Mouse (Mus musculus) lung, postnatal 0 days (tissue): ENCODE results near the gene Hsp90b1.

Experiments
- CTCF ChIP-seq: IDR thresholded peaks from 2 replicates; pipeline ENCODE4 v1.5.1; 2016; ENCODE audit warnings: antibody characterized with exemption, mild to moderate bottlenecking
- EP300 ChIP-seq: IDR thresholded peaks from 2 replicates; pipeline ENCODE4 v1.6.1; 2016; ENCODE audit warnings: antibody characterized with exemption, mild to moderate bottlenecking, control low read depth

DNA sequence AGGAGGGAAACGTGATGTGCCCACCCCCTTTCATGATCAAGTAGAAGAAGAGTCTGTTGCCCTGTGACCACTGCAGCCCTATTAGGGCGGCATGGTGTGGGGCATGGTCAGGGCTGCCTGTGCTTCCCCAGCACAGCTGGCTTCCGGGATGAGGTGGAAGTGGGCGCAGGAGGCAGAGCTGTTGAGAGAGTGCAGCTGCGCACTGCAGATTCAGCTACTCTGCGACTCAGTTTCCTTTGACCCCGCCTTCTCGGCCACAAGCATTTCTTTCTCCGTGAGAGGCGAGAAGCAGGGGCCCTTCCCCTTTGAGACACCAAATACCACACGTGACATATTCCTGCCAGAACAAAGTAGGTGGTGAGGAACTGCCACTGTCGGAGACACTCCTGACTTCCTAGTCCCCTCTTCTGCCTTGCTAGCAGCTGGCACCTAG, 22.3 kb upstream of the Hsp90b1 start:
- TF ChIP-seq CTCF (no peak), EP300 (no peak)
